Mouse (Mus musculus): ENCODE measurements around the gene Zeb2. TPM values are rescaled to one million over a fixed set of nuclear protein-coding genes. Genes with fewer than 3 reads are reported as not detected.

Zeb2 gene
- polyA plus RNA-seq, 1 experiment: 9.8 TPM

GRCm38 (mm10) chr2:45054070-45055025 lies 62.8 kb downstream of the Zeb2 start:
- Histone ChIP-seq H3K4me3 (ENCODE audit: insufficient read depth, poor library complexity, severe bottlenecking) (no peak overlapping the region), H3K79me2 (ENCODE audit: control insufficient read depth, insufficient read depth) (peaks cover 95% of the 10 kb centered on the region), H3K36me3 (ENCODE audit: control insufficient read depth, insufficient read depth) (peaks cover 13% of the 10 kb centered on the region), H3K79me3 (ENCODE audit: low read depth) (peaks cover 24% of the 10 kb centered on the region), H3ac (ENCODE audit: control insufficient read depth, insufficient read length, low read depth) (no peak overlapping the region), H3K27me3 (ENCODE audit: control insufficient read depth, insufficient read depth, insufficient read length) (no peaks in the 10 kb centered on the region)
- TF ChIP-seq MYOD1 (IDR thresholded peaks at IDR 0.05; ENCODE audit: control insufficient read depth, insufficient read length, low read depth) (no peak), MAX (IDR thresholded peaks at IDR 0.05) (no peak), CEBPB (IDR thresholded peaks at IDR 0.05; ENCODE audit: low read depth) (no peak), FOSL1 (IDR thresholded peaks at IDR 0.05; ENCODE audit: insufficient read depth, low read length, poor library complexity, severe bottlenecking) (no peak), CTCF (IDR thresholded peaks at IDR 0.05; ENCODE audit: control insufficient read depth, insufficient read depth, insufficient read length) (no peak), MYOG (IDR thresholded peaks at IDR 0.05; ENCODE audit: control insufficient read depth, extremely low read depth, insufficient read length) (no peak), USF1 (IDR thresholded peaks at IDR 0.05; ENCODE audit: low read depth) (no peak)

GRCm38 (mm10) chr2:45052587-45052986 lies 64.6 kb downstream of the Zeb2 start:
- Histone ChIP-seq H3K36me3 (ENCODE audit: control insufficient read depth, insufficient read depth) (peaks cover 13% of the 10 kb centered on the region), H3ac (ENCODE audit: control insufficient read depth, insufficient read length, low read depth) (no peak overlapping the region), H3K27me3 (ENCODE audit: control insufficient read depth, insufficient read depth, insufficient read length) (no peaks in the 10 kb centered on the region), H3K79me2 (ENCODE audit: control insufficient read depth, insufficient read depth) (peaks cover 93% of the 10 kb centered on the region), H3K4me3 (ENCODE audit: insufficient read depth, poor library complexity, severe bottlenecking) (no peak overlapping the region), H3K79me3 (ENCODE audit: low read depth) (peaks cover 23% of the 10 kb centered on the region)
- TF ChIP-seq USF1 (IDR thresholded peaks at IDR 0.05; ENCODE audit: low read depth) (no peak), CTCF (IDR thresholded peaks at IDR 0.05; ENCODE audit: control insufficient read depth, insufficient read depth, insufficient read length) (no peak), MYOD1 (IDR thresholded peaks at IDR 0.05; ENCODE audit: control insufficient read depth, insufficient read length, low read depth) (no peak), FOSL1 (IDR thresholded peaks at IDR 0.05; ENCODE audit: insufficient read depth, low read length, poor library complexity, severe bottlenecking) (no peak), MAX (IDR thresholded peaks at IDR 0.05) (no peak), CEBPB (IDR thresholded peaks at IDR 0.05; ENCODE audit: low read depth) (no peak)

- Histone ChIP-seq H3K79me3 (ENCODE audit: low read depth) (peaks cover 20% of the 10 kb centered on the region), H3K4me3 (ENCODE audit: insufficient read depth, poor library complexity, severe bottlenecking) (no peak overlapping the region), H3ac (ENCODE audit: control insufficient read depth, insufficient read length, low read depth) (no peak overlapping the region), H3K36me3 (ENCODE audit: control insufficient read depth, insufficient read depth) (peaks cover 11% of the 10 kb centered on the region), H3K27me3 (ENCODE audit: control insufficient read depth, insufficient read depth, insufficient read length) (no peaks in the 10 kb centered on the region), H3K79me2 (ENCODE audit: control insufficient read depth, insufficient read depth) (peaks cover 93% of the 10 kb centered on the region)
- TF ChIP-seq MYOG (IDR thresholded peaks at IDR 0.05; ENCODE audit: control insufficient read depth, extremely low read depth, insufficient read length) (no peak), CEBPB (IDR thresholded peaks at IDR 0.05; ENCODE audit: low read depth) (no peak)
Observed at GRCm38 (mm10) chr2:45051321-45051720, 65.9 kb downstream of the Zeb2 start.

GRCm38 (mm10) chr2:45049923-45050322 lies 67.3 kb downstream of the Zeb2 start:
- no peak for TF ChIP-seq CEBPB (IDR thresholded peaks at IDR 0.05; ENCODE audit: low read depth)
- no peak for TF ChIP-seq MAX (IDR thresholded peaks at IDR 0.05)
- no peak for TF ChIP-seq MYOG (IDR thresholded peaks at IDR 0.05; ENCODE audit: control insufficient read depth, extremely low read depth, insufficient read length)
- TF ChIP-seq USF1 (IDR thresholded peaks at IDR 0.05; ENCODE audit: low read depth): no peak
- TF ChIP-seq MYOD1 (IDR thresholded peaks at IDR 0.05; ENCODE audit: control insufficient read depth, insufficient read length, low read depth): no peak
- no peak for TF ChIP-seq FOSL1 (IDR thresholded peaks at IDR 0.05; ENCODE audit: insufficient read depth, low read length, poor library complexity, severe bottlenecking)
- no peak for TF ChIP-seq CTCF (IDR thresholded peaks at IDR 0.05; ENCODE audit: control insufficient read depth, insufficient read depth, insufficient read length)
- Histone ChIP-seq H3K79me2 (ENCODE audit: control insufficient read depth, insufficient read depth) (peaks cover 91% of the 10 kb centered on the region), H3ac (ENCODE audit: control insufficient read depth, insufficient read length, low read depth) (no peak overlapping the region), H3K79me3 (ENCODE audit: low read depth) (peaks cover 19% of the 10 kb centered on the region), H3K27me3 (ENCODE audit: control insufficient read depth, insufficient read depth, insufficient read length) (no peaks in the 10 kb centered on the region), H3K4me3 (ENCODE audit: insufficient read depth, poor library complexity, severe bottlenecking) (no peak overlapping the region), H3K36me3 (ENCODE audit: control insufficient read depth, insufficient read depth) (peaks cover 6% of the 10 kb centered on the region)

GRCm38 (mm10) chr2:45049279-45049678 lies 67.9 kb downstream of the Zeb2 start:
- Histone ChIP-seq H3ac (ENCODE audit: control insufficient read depth, insufficient read length, low read depth) (no peak overlapping the region), H3K36me3 (ENCODE audit: control insufficient read depth, insufficient read depth) (peaks cover 6% of the 10 kb centered on the region), H3K79me2 (ENCODE audit: control insufficient read depth, insufficient read depth) (peaks cover 91% of the 10 kb centered on the region), H3K79me3 (ENCODE audit: low read depth) (peaks cover 23% of the 10 kb centered on the region), H3K4me3 (ENCODE audit: insufficient read depth, poor library complexity, severe bottlenecking) (no peak overlapping the region), H3K27me3 (ENCODE audit: control insufficient read depth, insufficient read depth, insufficient read length) (no peaks in the 10 kb centered on the region)
- no peak for TF ChIP-seq MYOG (IDR thresholded peaks at IDR 0.05; ENCODE audit: control insufficient read depth, extremely low read depth, insufficient read length)
- peak; percentile 55 for TF ChIP-seq USF1 (IDR thresholded peaks at IDR 0.05; ENCODE audit: low read depth)

All from C2C12 (cell line).